Mouse (Mus musculus) layer of hippocampus, postnatal 25 days (tissue): ENCODE results near the gene Mtmr12. TPM values are rescaled to one million over a fixed set of nuclear protein-coding genes. Genes with fewer than 3 reads are reported as not detected.

Source experiments
- DNase-seq, 2 experiments: peaks; one replicate each; pipeline ENCODE4 v3.0.0; 2022; ENCODE audit warnings: mixed read lengths in 2 of 2, low spot score in 1 of 2; ENCODE audit errors: extremely low spot score in 1 of 2
- microRNA-seq, 2 experiments: library from miRNA; unstranded; fragments of <30 nt; microRNA quantifications; one replicate each; pipeline ENCODE4 v1.2.0; 2021
- total RNA-seq, 2 experiments: library from RNA; stranded (reverse); gene quantifications; 2 replicates each; pipeline ENCODE4 v1.2.3; 2021

Gene Mtmr12
- total RNA-seq, 2 experiments from 2014 or later: 50.9 to 54.8 TPM

DNA sequence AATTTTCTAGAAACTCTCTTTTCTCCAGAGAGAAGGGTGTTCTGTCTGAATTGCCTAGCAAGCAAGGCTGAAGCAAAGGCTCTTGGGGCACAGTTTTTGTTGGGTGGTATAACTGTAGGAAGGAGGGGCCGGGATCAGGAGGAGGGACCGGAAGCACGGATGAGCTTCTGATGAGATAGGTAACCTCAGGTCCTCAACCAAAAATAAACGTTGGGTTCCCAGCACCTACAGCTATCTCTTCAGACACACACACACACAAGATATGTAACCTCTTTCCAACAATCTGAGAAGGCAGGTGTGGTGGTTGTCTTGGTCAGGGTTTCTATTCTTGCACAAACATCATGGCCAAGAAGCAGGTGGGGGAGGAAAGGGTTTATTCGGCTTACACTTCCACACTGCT is 112.5 kb downstream of the Mtmr12 start:
- no peak for DNase-seq

DNA sequence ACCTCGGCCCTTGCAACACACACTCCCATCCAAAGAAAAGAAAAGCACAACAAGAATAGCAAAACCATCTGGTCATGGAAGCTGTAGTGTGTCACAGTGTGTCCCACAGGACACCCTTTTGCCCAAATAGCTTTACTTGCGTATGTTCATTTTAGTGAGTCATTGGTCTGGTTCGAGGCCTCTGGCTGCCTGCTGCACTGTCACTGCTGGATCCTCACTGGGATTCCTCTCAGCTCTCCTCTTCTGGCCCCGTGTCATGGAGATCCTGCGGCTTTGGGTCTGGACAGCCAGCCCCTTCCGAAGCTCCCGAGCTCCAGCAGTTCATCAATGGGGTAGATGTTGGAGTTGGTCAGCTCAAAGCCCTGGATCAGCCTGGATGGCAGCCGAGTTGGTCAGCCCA is 113.6 kb downstream of the Mtmr12 start:
- no peak for DNase-seq

DNA sequence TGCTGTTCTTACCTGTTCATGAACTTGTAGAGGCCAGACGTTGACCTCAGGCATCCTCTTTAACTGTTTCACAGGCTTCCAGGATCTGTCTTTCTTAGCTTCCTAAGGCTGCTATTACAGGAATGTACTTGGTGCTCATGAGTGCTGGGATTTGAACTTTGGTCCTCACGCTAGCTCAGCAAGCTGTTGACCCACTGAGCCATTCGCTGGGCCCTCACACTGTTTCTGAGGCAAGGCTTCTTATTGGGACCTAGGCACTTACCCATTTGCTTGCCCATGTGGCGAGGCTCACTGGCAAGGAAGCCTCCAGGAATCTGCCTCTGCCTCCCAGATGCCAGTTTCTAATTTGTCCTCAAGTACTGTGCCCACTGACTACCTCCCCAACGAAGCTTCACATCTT is 115.1 kb downstream of the Mtmr12 start:
- DNase-seq: no peak

DNA sequence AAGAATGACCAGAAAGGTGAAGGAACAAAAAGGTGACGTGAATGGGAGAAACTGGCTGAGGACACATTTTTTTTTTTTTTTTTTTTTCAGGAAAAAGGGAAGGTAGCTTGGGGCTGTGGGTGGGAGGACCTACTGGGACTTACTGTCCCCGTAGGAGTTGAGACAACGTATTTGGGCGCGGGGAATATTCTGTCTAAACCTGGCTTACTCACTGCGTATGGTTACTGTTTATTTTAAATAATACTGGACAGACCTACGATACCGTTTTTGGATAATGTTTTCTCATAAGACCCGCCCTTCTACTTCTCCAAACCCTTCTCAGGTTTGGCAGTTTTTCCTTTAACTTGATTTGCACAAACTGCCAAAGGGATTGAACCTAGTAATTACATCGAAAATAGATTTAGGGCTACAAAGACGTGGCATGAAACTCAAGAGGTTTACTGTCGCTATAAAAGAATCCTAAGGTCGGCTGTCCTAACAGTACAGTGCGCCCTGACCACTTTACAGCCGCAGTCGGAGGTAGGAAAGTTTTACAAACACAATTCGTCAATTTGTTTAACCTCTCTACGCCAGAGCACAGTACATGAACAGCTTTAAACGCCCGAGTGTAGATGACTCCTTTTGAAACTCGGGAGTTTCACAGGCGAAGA is 115.7 kb downstream of the Mtmr12 start:
- DNase-seq: no peak

DNA sequence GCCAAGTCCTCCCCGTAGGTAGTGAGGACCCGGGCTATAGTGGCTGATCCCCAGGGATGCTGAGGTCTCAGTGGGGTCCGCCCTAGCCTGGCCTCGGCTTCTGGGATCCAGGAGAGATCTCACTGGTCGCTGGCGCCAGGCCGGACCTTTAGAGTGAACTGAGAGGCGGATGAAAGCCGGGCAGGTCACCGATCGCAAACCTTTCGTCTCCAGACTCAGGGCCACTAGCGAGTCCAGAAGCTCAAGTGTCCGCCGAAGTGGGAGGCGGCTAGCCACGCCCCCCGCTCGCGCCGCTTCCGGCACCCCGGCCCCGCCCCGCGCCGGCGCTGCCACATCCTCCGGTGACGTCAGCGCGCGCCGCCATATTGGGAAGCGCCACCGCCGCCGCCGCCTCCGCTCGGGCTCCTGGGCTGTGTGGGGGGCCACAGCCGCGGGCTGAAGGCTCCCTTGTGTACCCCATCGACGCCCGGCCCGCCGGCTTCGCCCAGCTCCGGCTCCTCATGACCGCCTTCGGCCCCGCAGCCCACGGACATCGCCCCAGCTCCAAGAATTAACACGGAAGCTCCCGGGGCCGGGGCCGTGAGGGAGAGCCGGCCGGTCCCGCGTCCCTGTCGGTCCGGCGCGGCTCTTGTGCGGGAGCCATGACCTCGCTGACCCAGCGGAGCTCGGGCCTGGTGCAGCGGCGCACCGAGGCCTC is 116.4 kb downstream of the Mtmr12 start, which contains the start of gene Golph3:
Gene Golph3, plus strand, starts transcription at position 360 of the 697 bp plus-strand sequence.
- DNase-seq: peak; percentile 93 to 94

DNA sequence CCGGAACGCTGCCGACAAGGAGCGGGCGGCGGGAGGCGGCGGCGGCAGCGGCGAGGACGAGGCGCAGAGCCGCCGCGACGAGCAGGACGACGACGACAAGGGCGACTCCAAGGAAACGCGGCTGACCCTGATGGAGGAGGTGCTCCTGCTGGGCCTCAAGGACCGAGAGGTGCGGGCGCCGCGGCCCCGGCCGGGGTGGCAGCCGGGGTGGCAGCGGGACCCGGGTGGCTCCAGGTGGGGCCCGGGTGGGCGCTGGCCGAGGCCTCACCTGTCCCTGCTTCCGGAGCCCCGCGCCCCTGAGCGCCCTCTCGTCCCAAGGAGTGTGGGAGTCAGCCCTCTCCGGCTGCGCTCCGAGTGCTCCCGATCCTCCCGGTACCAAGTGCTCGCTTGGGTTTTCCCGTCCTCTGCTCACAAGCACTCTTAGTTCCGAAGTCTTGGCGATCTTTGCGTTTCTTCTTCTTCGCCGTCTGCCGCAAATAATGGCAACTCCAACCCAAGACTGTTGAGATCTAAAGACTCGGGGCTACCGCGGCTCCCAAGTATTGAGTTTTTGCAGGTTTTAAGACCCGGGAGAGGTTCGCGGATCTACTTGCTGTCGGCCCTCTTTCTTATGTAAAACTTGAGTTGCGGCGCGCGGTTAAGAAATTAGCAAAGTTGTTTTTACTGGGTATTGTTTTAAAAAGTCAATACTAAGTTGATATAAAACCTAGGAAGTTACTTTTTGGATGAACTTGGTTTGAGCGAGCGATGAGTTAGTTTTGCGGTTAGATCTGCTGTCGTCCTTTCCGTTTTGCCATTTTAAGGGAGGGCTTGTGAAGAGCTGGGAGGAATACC is 117.2 kb downstream of the Mtmr12 start, which contains the start of gene 1810049J17Rik:
Gene 1810049J17Rik, minus strand, starts transcription at position 112 of the 834 bp plus-strand sequence.
- peak; percentile 15 to 36 for DNase-seq

DNA sequence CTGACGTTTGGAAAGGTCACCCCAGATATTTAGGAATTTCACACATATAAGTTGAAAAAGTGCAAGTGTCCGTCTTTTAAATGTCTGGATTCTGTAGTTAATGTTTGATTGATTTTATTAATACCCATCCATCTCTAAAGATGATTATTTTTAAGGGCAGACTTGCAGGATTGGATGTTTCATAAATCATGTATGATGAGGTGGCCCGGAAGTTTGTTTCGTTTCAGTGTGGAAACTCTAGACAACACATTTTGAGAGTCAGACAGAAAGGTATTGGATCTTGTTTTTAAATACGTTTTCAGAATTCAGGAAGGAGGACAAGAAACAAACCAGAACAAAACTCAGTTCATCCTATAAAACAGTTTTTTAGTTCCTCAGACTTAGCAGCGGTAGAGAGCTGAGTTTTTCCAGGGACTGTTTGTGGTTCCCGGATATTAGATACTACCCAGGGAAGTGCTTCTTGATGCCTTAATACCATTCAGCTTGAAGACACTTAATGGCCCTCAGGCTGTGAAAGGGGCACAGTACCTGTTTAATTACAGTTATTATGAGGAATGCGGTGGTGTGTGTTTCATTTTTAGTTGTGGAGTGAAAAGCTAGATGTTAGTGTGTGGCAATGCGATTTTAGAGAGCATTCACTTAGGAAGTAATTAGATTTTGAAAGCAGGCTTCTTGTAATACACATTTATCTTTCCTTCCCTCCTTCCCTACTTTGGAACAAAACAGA is 118.0 kb downstream of the Mtmr12 start:
- no peak for DNase-seq

Small RNA genes within 50 kb of the gene (microRNA-seq; reads per million reads assigned to microRNA genes)
- gene Mir1898: 0 reads per million in 2 experiments

Other genes with a start within 250 kb of the Mtmr12 start
- 100 to 1,000 TPM; 305 to 336 TPM for gene Sub1, start 208.0 kb upstream of the Mtmr12 start, total RNA-seq
- 100 to 1,000 TPM; 346 to 351 TPM for gene Zfr, start 87.2 kb upstream of the Mtmr12 start, total RNA-seq
- gene Golph3, start 116.4 kb downstream of the Mtmr12 start, total RNA-seq: 10 to 100 TPM; 90.6 to 98.8 TPM
- gene 1810049J17Rik, start 116.9 kb downstream of the Mtmr12 start, total RNA-seq: under 1 TPM in 1 of 2 experiments, not detected in 1; 0.69 TPM